Mouse (Mus musculus) A20 (cell line): ENCODE measurements at regions not wholly inside any gene's neighbourhood (a gene's known extent, or its start where the extent isn't known, plus 50 kb on each side); places are given as distances from the start of the nearest gene placed in this dataset.

ENCODE experiments used
- DNase-seq: peaks from one replicate; pipeline ENCODE4 v3.0.0-alpha.2; 2011; ENCODE audit warnings: low read depth, low spot score

GRCm38 (mm10) chr14:45984135-45984892, 326.4 kb upstream of the Ddhd1 start:
- no peak for DNase-seq

GRCm38 (mm10) chr14:45992041-45992869, 334.3 kb upstream of the Ddhd1 start:
- DNase-seq, result no peak

GRCm38 (mm10) chr14:45992870-45993135, 334.9 kb upstream of the Ddhd1 start:
- no peak for DNase-seq

- DNase-seq, result no peak
These were observed 335.7 kb upstream of the Ddhd1 start for GRCm38 (mm10) chr14:45993669-45994068.

GRCm38 (mm10) chr14:45996760-45997159, 338.8 kb upstream of the Ddhd1 start:
- no peak for DNase-seq

- DNase-seq, result no peak
These were observed 346.1 kb upstream of the Ddhd1 start for GRCm38 (mm10) chr14:46004078-46004477.

GRCm38 (mm10) chr14:46005307-46005706, 347.4 kb upstream of the Ddhd1 start:
- no peak for DNase-seq

GRCm38 (mm10) chr14:46013232-46013631, 355.3 kb upstream of the Ddhd1 start:
- no peak for DNase-seq

- DNase-seq, result no peak
These were observed 356.1 kb upstream of the Ddhd1 start for GRCm38 (mm10) chr14:46014090-46014489.

- no peak for DNase-seq
These were observed 357.9 kb upstream of the Ddhd1 start for GRCm38 (mm10) chr14:46015682-46016400.

GRCm38 (mm10) chr14:46016701-46017106, 358.8 kb upstream of the Ddhd1 start:
- no peak for DNase-seq

GRCm38 (mm10) chr14:46017286-46017685, 359.3 kb upstream of the Ddhd1 start:
- no peak for DNase-seq

- DNase-seq, result no peak
These were observed 360.0 kb upstream of the Ddhd1 start for GRCm38 (mm10) chr14:46017976-46018375.

- no peak for DNase-seq
These were observed 359.8 kb upstream of the Gm15217 start for GRCm38 (mm10) chr14:46019240-46020025.

GRCm38 (mm10) chr14:46034301-46034700, 344.9 kb upstream of the Gm15217 start:
- no peak for DNase-seq

- no peak for DNase-seq
These were observed 318.4 kb upstream of the Gm15217 start for GRCm38 (mm10) chr14:46060622-46061381.

GRCm38 (mm10) chr14:46067102-46067801, 312.0 kb upstream of the Gm15217 start:
- no peak for DNase-seq

GRCm38 (mm10) chr14:46071244-46071643, 308.0 kb upstream of the Gm15217 start:
- no peak for DNase-seq

GRCm38 (mm10) chr14:46076738-46077137, 302.5 kb upstream of the Gm15217 start:
- DNase-seq, result no peak

- DNase-seq, result no peak
These were observed 301.6 kb upstream of the Gm15217 start for GRCm38 (mm10) chr14:46077406-46078131.
